Mouse (Mus musculus) liver, postnatal 0 days (tissue): Measurements from ENCODE around the gene Sorcs2.

Experiments used
- CTCF ChIP-seq: sonication (generic); IDR thresholded peaks from 2 replicates; pipeline ENCODE4 v1.5.1; 2016; ENCODE audit warnings: antibody characterized with exemption, low read depth
- EP300 ChIP-seq: IDR thresholded peaks from 2 replicates; pipeline ENCODE4 v1.6.1; 2016; ENCODE audit warnings: antibody characterized with exemption, low read depth, mild to moderate bottlenecking

DNA sequence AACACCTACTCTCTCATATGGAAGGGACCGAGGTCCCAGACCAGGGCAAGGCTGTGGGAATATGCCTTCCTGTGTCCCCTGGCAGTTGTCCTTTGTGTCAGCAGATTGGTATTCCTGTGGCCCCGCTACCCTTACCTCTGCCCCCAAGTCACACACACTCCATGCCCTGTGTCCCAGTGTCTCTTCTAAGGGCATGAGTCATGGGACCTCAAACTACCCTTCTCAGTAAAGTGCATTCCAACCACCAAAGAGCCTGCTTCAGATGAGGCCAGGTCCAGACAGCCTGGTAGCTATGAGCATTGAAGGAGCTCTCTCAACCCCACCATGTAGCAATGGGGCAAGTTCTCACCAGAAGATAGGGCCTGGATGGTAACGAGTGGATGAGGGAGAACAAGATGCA is 219.2 kb downstream of the Sorcs2 start:
- TF ChIP-seq CTCF (no peak), EP300 (no peak)
